Mouse (Mus musculus): ENCODE measurements around the gene Slc41a3. TPM values are rescaled to one million over a fixed set of nuclear protein-coding genes. Genes with fewer than 3 reads are reported as not detected.

Gene Slc41a3
- total and polyA plus RNA-seq, 2 experiments from 2014 or later, result 7.9 to 9.4 TPM

- ATAC-seq (peak; percentile 76), DNase-seq (peak; percentile 87)
- no peak overlapping the region for H3K9ac ChIP-seq
- TF ChIP-seq CTCF (IDR thresholded peaks at IDR 0.05; ENCODE audit: low read depth), result peak; percentile 90
- WGBS, result 36% methylated on average over 3 of the region's 3 CpGs
- H3K4me1 ChIP-seq (ENCODE audit: insufficient read depth), result no peaks in the 10 kb centered on the region
- H3K4me2 ChIP-seq (ENCODE audit: low read depth), result no peak overlapping the region
- no peak overlapping the region for H3K4me3 ChIP-seq (ENCODE audit: low read depth, low read length)
- no peaks in the 10 kb centered on the region for H3K36me3 ChIP-seq (ENCODE audit: insufficient read depth)
- H3K27me3 ChIP-seq (ENCODE audit: insufficient read depth, low read length), result no peaks in the 10 kb centered on the region
- H3K9me3 ChIP-seq (ENCODE audit: low read length), result no peaks in the 10 kb centered on the region
- no peak overlapping the region for H3K27ac ChIP-seq (ENCODE audit: low read depth, low read length)
Measured at GRCm38 (mm10) chr6:90575261-90575715, 29.2 kb upstream of the Slc41a3 start.

GRCm38 (mm10) chr6:90578174-90578573 is 26.4 kb upstream of the Slc41a3 start:
- Histone ChIP-seq H3K36me3 (ENCODE audit: insufficient read depth) (no peaks in the 10 kb centered on the region), H3K4me2 (ENCODE audit: low read depth) (no peak overlapping the region), H3K27me3 (ENCODE audit: insufficient read depth, low read length) (no peaks in the 10 kb centered on the region), H3K4me3 (ENCODE audit: low read depth, low read length) (no peak overlapping the region), H3K4me1 (ENCODE audit: insufficient read depth) (no peaks in the 10 kb centered on the region), H3K9ac (no peak overlapping the region), H3K27ac (ENCODE audit: low read depth, low read length) (no peak overlapping the region), H3K9me3 (ENCODE audit: low read length) (no peaks in the 10 kb centered on the region)
- WGBS, result 47% methylated on average over 3 of the region's 3 CpGs
- TF ChIP-seq CTCF (IDR thresholded peaks at IDR 0.05; ENCODE audit: low read depth), result no peak
- ATAC-seq, result no peak; the same call in 1 of the 2 replicates
- no peak for DNase-seq

- 85% methylated on average over 2 of the region's 2 CpGs for WGBS
- ATAC-seq (no peak), DNase-seq (no peak)
- Histone ChIP-seq H3K27ac (ENCODE audit: low read depth, low read length) (no peak overlapping the region), H3K4me3 (ENCODE audit: low read depth, low read length) (no peak overlapping the region), H3K9ac (no peak overlapping the region), H3K9me3 (ENCODE audit: low read length) (no peaks in the 10 kb centered on the region), H3K4me1 (ENCODE audit: insufficient read depth) (no peaks in the 10 kb centered on the region), H3K4me2 (ENCODE audit: low read depth) (no peak overlapping the region), H3K27me3 (ENCODE audit: insufficient read depth, low read length) (no peaks in the 10 kb centered on the region), H3K36me3 (ENCODE audit: insufficient read depth) (no peaks in the 10 kb centered on the region)
- TF ChIP-seq CTCF (IDR thresholded peaks at IDR 0.05; ENCODE audit: low read depth), result no peak
Measured at GRCm38 (mm10) chr6:90582331-90582730, 22.2 kb upstream of the Slc41a3 start.

- 75% methylated on average over 5 of the region's 5 CpGs for WGBS
- no peak overlapping the region for H3K4me3 ChIP-seq (ENCODE audit: low read depth, low read length)
- H3K9ac ChIP-seq, result no peak overlapping the region
Measured at GRCm38 (mm10) chr6:90588113-90588512, 16.4 kb upstream of the Slc41a3 start.

GRCm38 (mm10) chr6:90590707-90591106 is 13.8 kb upstream of the Slc41a3 start:
- DNase-seq, result no peak

More at GRCm38 (mm10) chr6:90588113-90588512, 16.4 kb upstream of the Slc41a3 start:
- Histone ChIP-seq H3K27me3 (ENCODE audit: insufficient read depth, low read length) (no peaks in the 10 kb centered on the region), H3K4me2 (ENCODE audit: low read depth) (no peak overlapping the region), H3K36me3 (ENCODE audit: insufficient read depth) (no peaks in the 10 kb centered on the region), H3K9me3 (ENCODE audit: low read length) (no peaks in the 10 kb centered on the region), H3K4me1 (ENCODE audit: insufficient read depth) (no peaks in the 10 kb centered on the region), H3K27ac (ENCODE audit: low read depth, low read length) (no peak overlapping the region)
- no peak for TF ChIP-seq CTCF (IDR thresholded peaks at IDR 0.05; ENCODE audit: low read depth)
- DNase-seq (no peak), ATAC-seq (no peak)

GRCm38 (mm10) chr6:90594972-90595371 is 9.6 kb upstream of the Slc41a3 start:
- TF ChIP-seq CTCF (IDR thresholded peaks at IDR 0.05; ENCODE audit: low read depth), result no peak
- Histone ChIP-seq H3K27ac (ENCODE audit: low read depth, low read length) (no peak overlapping the region), H3K4me1 (ENCODE audit: insufficient read depth) (no peaks in the 10 kb centered on the region), H3K9me3 (ENCODE audit: low read length) (no peaks in the 10 kb centered on the region), H3K9ac (no peak overlapping the region), H3K4me2 (ENCODE audit: low read depth) (no peak overlapping the region), H3K4me3 (ENCODE audit: low read depth, low read length) (no peak overlapping the region), H3K36me3 (ENCODE audit: insufficient read depth) (no peaks in the 10 kb centered on the region), H3K27me3 (ENCODE audit: insufficient read depth, low read length) (no peaks in the 10 kb centered on the region)
- ATAC-seq, result no peak
- 76% methylated on average over 1 of the region's 1 CpGs for WGBS
- DNase-seq, result no peak

More at GRCm38 (mm10) chr6:90590707-90591106, 13.8 kb upstream of the Slc41a3 start:
- Histone ChIP-seq H3K9me3 (ENCODE audit: low read length) (no peaks in the 10 kb centered on the region), H3K36me3 (ENCODE audit: insufficient read depth) (no peaks in the 10 kb centered on the region), H3K27ac (ENCODE audit: low read depth, low read length) (no peak overlapping the region), H3K9ac (no peak overlapping the region), H3K4me1 (ENCODE audit: insufficient read depth) (no peaks in the 10 kb centered on the region), H3K4me3 (ENCODE audit: low read depth, low read length) (no peak overlapping the region), H3K27me3 (ENCODE audit: insufficient read depth, low read length) (no peaks in the 10 kb centered on the region), H3K4me2 (ENCODE audit: low read depth) (no peak overlapping the region)
- no peak for ATAC-seq
- TF ChIP-seq CTCF (IDR thresholded peaks at IDR 0.05; ENCODE audit: low read depth), result no peak
- 76% methylated on average over 1 of the region's 1 CpGs for WGBS

- H3K4me3 ChIP-seq (ENCODE audit: low read depth, low read length), result no peak overlapping the region
- H3K27me3 ChIP-seq (ENCODE audit: insufficient read depth, low read length), result no peaks in the 10 kb centered on the region
- WGBS, result 90% methylated on average over 4 of the region's 4 CpGs
- H3K36me3 ChIP-seq (ENCODE audit: insufficient read depth), result no peaks in the 10 kb centered on the region
- H3K9ac ChIP-seq, result no peak overlapping the region
- H3K4me1 ChIP-seq (ENCODE audit: insufficient read depth), result no peaks in the 10 kb centered on the region
- no peak overlapping the region for H3K4me2 ChIP-seq (ENCODE audit: low read depth)
- H3K9me3 ChIP-seq (ENCODE audit: low read length), result no peaks in the 10 kb centered on the region
- no peak for TF ChIP-seq CTCF (IDR thresholded peaks at IDR 0.05; ENCODE audit: low read depth)
- DNase-seq (no peak), ATAC-seq (no peak)
- H3K27ac ChIP-seq (ENCODE audit: low read depth, low read length), result no peak overlapping the region
Measured at GRCm38 (mm10) chr6:90597060-90597459, 7.5 kb upstream of the Slc41a3 start.
